In the genomic region with DNA sequence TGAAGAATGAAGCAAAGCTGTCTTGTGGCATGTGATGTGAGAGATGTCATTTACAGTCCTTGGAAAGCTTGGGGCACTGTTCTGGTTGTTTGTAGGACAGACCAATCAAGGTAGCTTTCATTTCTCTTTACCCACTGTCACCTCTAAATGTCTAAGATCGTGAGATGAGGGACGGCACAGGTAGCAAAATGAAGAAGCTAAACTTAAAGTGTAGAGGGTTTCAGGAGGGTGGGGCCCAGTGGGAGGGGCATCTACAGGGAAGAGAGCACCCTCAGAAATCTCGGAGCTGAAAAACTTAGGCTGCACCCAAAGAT, we compare ENCODE assay signal across 16 mouse cellular contexts.
"Had no signal": no experiment of that assay in that cellular context is flagged by ENCODE, and none has a peak within 500 bp of the region (broad histone marks: within the 10 kb centered on the region; RNA-seq: fewer than 3 reads in every experiment).

No protein-coding gene starts in this region.

- H3K4me3 ChIP-seq: layer of hippocampus, adult 2 months; left cerebral cortex, adult 2 months; limb, embryonic 10.5 days; liver, embryonic 15.5 days; megakaryocyte, embryonic 14.5 days; midbrain, embryonic 15.5 days had no signal

- ATAC-seq: midbrain, embryonic 15.5 days had no signal

- H3K27ac ChIP-seq: kidney, postnatal 0 days; layer of hippocampus, adult 2 months; left cerebral cortex, adult 2 months; limb, embryonic 10.5 days; liver, embryonic 15.5 days; macrophage; midbrain, embryonic 15.5 days had no signal

- H3K36me3 ChIP-seq: limb, embryonic 10.5 days; liver, embryonic 15.5 days; midbrain, embryonic 15.5 days had no signal

- H3K9me3 ChIP-seq: limb, embryonic 10.5 days; liver, embryonic 15.5 days; midbrain, embryonic 15.5 days had no signal

- H3K9ac ChIP-seq: liver, embryonic 15.5 days; lung, embryonic 14.5 days; midbrain, embryonic 15.5 days had no signal

- H3K4me2 ChIP-seq: liver, embryonic 11.5 days; liver, embryonic 15.5 days; lung, embryonic 14.5 days; midbrain, embryonic 11.5 days; midbrain, embryonic 15.5 days had no signal

- H3K27me3 ChIP-seq: liver, embryonic 15.5 days; midbrain, embryonic 15.5 days had no signal

- DNase-seq: kidney, adult 11 months; kidney, adult 9 months; kidney, postnatal 4 days; lung, embryonic 14.5 days; lung, postnatal 10 days; right cerebral cortex, postnatal 14 days had no signal

- H3K4me1 ChIP-seq: limb, embryonic 10.5 days; liver, embryonic 15.5 days had no signal
